Mouse (Mus musculus) cerebellum, adult 9-11 months (tissue): ENCODE results near the gene Gm614.

Source experiments
- DNase-seq: peaks from one replicate; pipeline ENCODE4 v3.0.0; 2022

Gm614 gene

GRCm38 (mm10) chrX:101263892-101264291 lies at the start of gene Gm614:
Gene Gm614, minus strand, starts transcription at chrX:101263992.
- no peak for DNase-seq

- DNase-seq = no peak
These were observed 45.5 kb upstream of the Gm614 start for GRCm38 (mm10) chrX:101309299-101309698.

GRCm38 (mm10) chrX:101304646-101305045 lies 40.9 kb upstream of the Gm614 start:
- DNase-seq = peak; percentile 49

GRCm38 (mm10) chrX:101301654-101302053 lies 37.9 kb upstream of the Gm614 start:
- peak; percentile 47 for DNase-seq

GRCm38 (mm10) chrX:101300427-101301030 lies 36.7 kb upstream of the Gm614 start:
- DNase-seq = peak; percentile 32

GRCm38 (mm10) chrX:101299473-101300426 lies 36.0 kb upstream of the Gm614 start:
- peak; percentile 40 for DNase-seq

GRCm38 (mm10) chrX:101299055-101299454 lies 35.3 kb upstream of the Gm614 start, which contains the start of gene Nlgn3:
Gene Nlgn3, plus strand, starts transcription at chrX:101299168.
- DNase-seq = peak; percentile 73

- no peak for DNase-seq
These were observed 26.3 kb upstream of the Gm614 start for GRCm38 (mm10) chrX:101290111-101290510.

GRCm38 (mm10) chrX:101289037-101289436 lies 25.2 kb upstream of the Gm614 start:
- no peak for DNase-seq

- no peak for DNase-seq
These were observed 24.6 kb upstream of the Gm614 start for GRCm38 (mm10) chrX:101288432-101288831.

- no peak for DNase-seq
These were observed 23.8 kb upstream of the Gm614 start for GRCm38 (mm10) chrX:101287543-101287942.

GRCm38 (mm10) chrX:101285953-101286670 lies 22.3 kb upstream of the Gm614 start:
- no peak for DNase-seq

GRCm38 (mm10) chrX:101285534-101285933 lies 21.7 kb upstream of the Gm614 start:
- DNase-seq = peak; percentile 55

- DNase-seq = no peak
These were observed 19.0 kb upstream of the Gm614 start for GRCm38 (mm10) chrX:101282813-101283212.

GRCm38 (mm10) chrX:101273875-101274738 lies 10.3 kb upstream of the Gm614 start, which contains the start of gene Med12:
Gene Med12, plus strand, starts transcription at chrX:101274030.
- peak; percentile 93 for DNase-seq

GRCm38 (mm10) chrX:101273410-101273809 lies 9.6 kb upstream of the Gm614 start:
- DNase-seq = no peak

- no peak for DNase-seq
These were observed 4.9 kb upstream of the Gm614 start, which contains the start of gene Gm20489 for GRCm38 (mm10) chrX:101268755-101269124. Gene Gm20489, minus strand, starts transcription at chrX:101269023.

- DNase-seq = no peak
These were observed 4.4 kb upstream of the Gm614 start, which contains the start of gene Il2rg for GRCm38 (mm10) chrX:101268025-101268754. Gene Il2rg, minus strand, starts transcription at chrX:101268255.

- DNase-seq = no peak
These were observed 2.8 kb upstream of the Gm614 start for GRCm38 (mm10) chrX:101266631-101267030.

GRCm38 (mm10) chrX:101260441-101261325 lies 3.1 kb downstream of the Gm614 start:
- DNase-seq = no peak
